In the genomic region with DNA sequence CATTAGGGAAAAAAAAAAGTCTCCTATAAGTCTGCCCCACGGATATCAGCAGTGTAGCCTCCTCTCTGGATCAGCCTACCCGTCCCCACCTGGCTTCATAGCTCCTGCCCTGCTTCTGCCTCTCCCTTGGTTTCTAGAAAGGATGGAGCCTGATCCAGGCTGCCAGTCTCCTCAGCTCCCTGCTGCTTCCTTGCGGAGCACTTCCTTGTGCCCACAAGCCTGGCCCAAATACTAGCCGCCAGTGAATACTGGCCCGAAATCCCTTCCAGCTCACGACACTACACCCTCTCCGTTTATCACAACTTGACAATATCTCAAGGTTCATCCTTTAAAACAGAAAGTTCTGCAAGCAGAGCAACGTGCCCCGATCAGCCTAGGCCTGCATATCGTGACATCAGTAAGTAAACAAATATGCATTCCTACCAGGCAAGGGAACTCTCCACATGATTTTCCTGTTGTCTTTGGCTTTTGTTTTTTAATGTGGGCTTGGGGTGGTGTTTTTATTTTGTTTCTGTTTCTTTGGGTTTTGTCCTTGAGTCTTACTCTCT, we compare ENCODE assay signal across 10 mouse cellular contexts.
DNase-seq lines count a peak whose midpoint lies in the region; ATAC-seq and TF ChIP-seq lines count a peak whose summit lies in the region.
"Had no signal": no experiment of that assay in that cellular context is flagged by ENCODE, and none has a peak within 500 bp of the region (broad histone marks: within the 10 kb centered on the region; RNA-seq: fewer than 3 reads in every experiment).

No protein-coding gene starts in this region.

- WGBS in heart, embryonic 12.5 days, result 71% methylated on average over 10 of the region's 10 CpGs
- 58% methylated on average over 10 of the region's 10 CpGs for WGBS in stomach, postnatal 0 days

- no peak overlapping the region for H3K4me3 ChIP-seq in heart, embryonic 12.5 days
- H3K4me3 ChIP-seq in testis, adult 2 months (ENCODE audit: control insufficient read depth, low read depth, low read length), result no peak overlapping the region
- no peak overlapping the region for H3K4me3 ChIP-seq in stomach, postnatal 0 days (ENCODE audit: low read depth, low read length)

- no peaks in the 10 kb centered on the region for H3K36me3 ChIP-seq in heart, embryonic 12.5 days
- no peaks in the 10 kb centered on the region for H3K36me3 ChIP-seq in testis, adult 2 months (ENCODE audit: control insufficient read depth, insufficient read depth, low read length)
- no peaks in the 10 kb centered on the region for H3K36me3 ChIP-seq in stomach, postnatal 0 days (ENCODE audit: control insufficient read depth, insufficient read depth, low read length)

- no peak for TF ChIP-seq POLR2A in testis, adult 2 months (IDR thresholded peaks at IDR 0.05; ENCODE audit: control insufficient read depth, low read depth, low read length)

- no peak for DNase-seq in heart, postnatal 36 days
- DNase-seq in testis, postnatal 10 days (ENCODE audit: low spot score), result no peak
- peak; percentile 19 for DNase-seq in gonadal fat pad, adult 2 months (ENCODE audit: low read depth)
- no peak for DNase-seq in stomach, postnatal 0 days (ENCODE audit: low spot score)
- DNase-seq in Muller cell, postnatal 12 days (ENCODE audit: inconsistent ontology term), result no peak
- DNase-seq: liver, postnatal 0 days; thymus, adult 18-20 months had no signal

- ATAC-seq in heart, embryonic 12.5 days (ENCODE audit: insufficient number of reproducible peaks, low FRiP score), result no peak; the same call in 1 of the 2 replicates
- peak; percentile 10; the same call in 1 of the 2 replicates for ATAC-seq in stomach, postnatal 0 days (ENCODE audit: low FRiP score, low TSS enrichment)
- no peak for ATAC-seq in granulocyte monocyte progenitor cell, adult 5-6 weeks (replicated peaks; ENCODE audit: poor library complexity, severe bottlenecking)
- ATAC-seq: liver, postnatal 0 days had no signal

- H3K4me2 ChIP-seq in heart, embryonic 12.5 days, result no peak overlapping the region
- H3K4me2 ChIP-seq in stomach, postnatal 0 days (replicated peaks; ENCODE audit: low read depth), result no peak overlapping the region

- no peaks in the 10 kb centered on the region for H3K27me3 ChIP-seq in heart, embryonic 12.5 days (replicated peaks)
- H3K27me3 ChIP-seq in testis, adult 2 months (ENCODE audit: control insufficient read depth, insufficient read depth, low read length), result no peaks in the 10 kb centered on the region
- H3K27me3 ChIP-seq in stomach, postnatal 0 days (ENCODE audit: control insufficient read depth, insufficient read depth, low read length), result no peaks in the 10 kb centered on the region

- TF ChIP-seq EP300 in stomach, postnatal 0 days (optimal IDR thresholded peaks at IDR 0.05), result no peak

- no peak overlapping the region for H3K9ac ChIP-seq in heart, embryonic 12.5 days
- H3K9ac ChIP-seq in stomach, postnatal 0 days (ENCODE audit: low read length), result no peak overlapping the region
- H3K9ac ChIP-seq: liver, postnatal 0 days had no signal

- H3K27ac ChIP-seq in heart, embryonic 12.5 days (ENCODE audit: poor library complexity, severe bottlenecking), result peak overlapping the region; percentile 75
- H3K27ac ChIP-seq in testis, adult 2 months (ENCODE audit: control insufficient read depth, insufficient read depth, low read depth, low read length), result peak overlapping the region; percentile 14
- 0 out of 2 replicates have a peak overlapping the region, but pooled peaks have one; percentile 14 for H3K27ac ChIP-seq in stomach, postnatal 0 days (replicated peaks)

- intact Hi-C loops in heart, postnatal 36 days (cut with DNase I), result no loop called here

- TF ChIP-seq CTCF in testis, adult 2 months (IDR thresholded peaks at IDR 0.05; ENCODE audit: control insufficient read depth, insufficient read depth, insufficient replicate concordance, low read depth, low read length), result no peak
- no peak for TF ChIP-seq CTCF in stomach, postnatal 0 days (IDR thresholded peaks at IDR 0.05; ENCODE audit: low read depth)

- H3K9me3 ChIP-seq in heart, embryonic 12.5 days (replicated peaks), result peaks cover 6% of the 10 kb centered on the region; the same call in 1 of the 2 replicates
- H3K9me3 ChIP-seq in stomach, postnatal 0 days (ENCODE audit: control insufficient read depth, low read length), result no peaks in the 10 kb centered on the region

- H3K4me1 ChIP-seq in heart, embryonic 12.5 days (replicated peaks), result peaks cover 16% of the 10 kb centered on the region
- no peaks in the 10 kb centered on the region; the same call in 1 of the 2 replicates for H3K4me1 ChIP-seq in testis, adult 2 months (ENCODE audit: control insufficient read depth, insufficient read depth, low read length)
- H3K4me1 ChIP-seq in stomach, postnatal 0 days (replicated peaks; ENCODE audit: control insufficient read depth, insufficient read depth), result no peaks in the 10 kb centered on the region

Comparison
In these comparisons a context has a peak if more than half of its experiments do, and no peak if none do; other contexts are left out.
1. H3K27ac ChIP-seq: peak in every context shown above with its lines; median percentile 75 in heart, embryonic 12.5 days; 14 in testis, adult 2 months; 14 in stomach, postnatal 0 days.